Mouse (Mus musculus): ENCODE data around the gene Ccdc146.

- TF ChIP-seq CTCF (IDR thresholded peaks at IDR 0.05; ENCODE audit: low read depth, low read length) (peak; percentile 86), POLR2A (IDR thresholded peaks at IDR 0.05; ENCODE audit: insufficient read depth, low read length) (no peak)
These were observed 98.0 kb downstream of the Ccdc146 start for GRCm38 (mm10) chr5:21326494-21326893.

Data from ES-Bruce4 (cell line).